Mouse (Mus musculus): ENCODE data around the gene Vwa8.

- TF ChIP-seq CTCF (IDR thresholded peaks at IDR 0.05; ENCODE audit: control insufficient read depth, insufficient read depth, insufficient read length) (no peak), USF1 (IDR thresholded peaks at IDR 0.05; ENCODE audit: low read depth) (no peak), MYOG (IDR thresholded peaks at IDR 0.05; ENCODE audit: control insufficient read depth, extremely low read depth, insufficient read length) (no peak), MAX (IDR thresholded peaks at IDR 0.05) (no peak), FOSL1 (IDR thresholded peaks at IDR 0.05; ENCODE audit: insufficient read depth, low read length, poor library complexity, severe bottlenecking) (no peak), CEBPB (IDR thresholded peaks at IDR 0.05; ENCODE audit: low read depth) (no peak)
Observed at GRCm38 (mm10) chr14:78923631-78924030, 74.8 kb downstream of the Vwa8 start.
